Mouse (Mus musculus) right cerebral cortex, postnatal 4 days (tissue): ENCODE results near the gene Olfr536.
"Not testable (repeated sequence)": the region's sequence is repeated elsewhere in the genome, so short reads cannot be mapped to it uniquely, and the experiment has no call there.

Source experiments
- DNase-seq: peaks from one replicate; pipeline ENCODE4 v3.0.0-alpha.2; 2022

Gene Olfr536

DNA sequence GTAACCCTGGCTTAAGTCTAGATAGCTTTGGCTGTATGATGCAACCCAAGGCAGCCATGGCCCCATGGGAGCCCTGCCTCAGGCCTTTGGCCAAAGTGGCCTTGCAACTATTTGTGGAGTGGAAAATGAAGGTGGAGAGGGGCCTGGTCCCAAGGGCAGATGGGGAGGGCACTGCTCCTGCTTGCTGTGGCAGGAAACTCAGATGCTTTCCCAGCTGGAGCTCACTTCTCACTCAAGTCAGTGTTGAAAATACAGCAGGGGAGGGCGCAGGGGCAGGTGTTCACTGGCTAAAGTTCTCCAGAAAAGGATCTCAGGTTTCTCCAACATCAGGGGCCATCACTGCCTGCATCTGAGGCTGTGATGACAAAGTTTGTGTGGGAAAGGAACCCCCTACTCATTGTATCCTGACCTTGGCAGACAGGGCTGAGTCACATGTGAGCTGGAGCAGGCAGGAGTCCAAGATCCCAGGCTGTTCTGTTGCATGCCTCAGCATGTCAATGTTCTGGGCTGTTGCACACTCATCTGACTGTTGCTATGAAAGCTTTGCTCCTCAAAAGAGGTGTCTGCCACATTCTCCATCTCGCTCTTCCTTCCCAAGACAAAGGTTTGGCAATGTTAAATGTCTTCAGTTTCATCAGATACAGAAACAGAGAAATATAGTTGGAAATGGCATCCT lies at the start of gene Olfr536:
Gene Olfr536, minus strand, starts transcription at position 51 of the 676 bp plus-strand sequence.
- peak; percentile 2 for DNase-seq

DNA sequence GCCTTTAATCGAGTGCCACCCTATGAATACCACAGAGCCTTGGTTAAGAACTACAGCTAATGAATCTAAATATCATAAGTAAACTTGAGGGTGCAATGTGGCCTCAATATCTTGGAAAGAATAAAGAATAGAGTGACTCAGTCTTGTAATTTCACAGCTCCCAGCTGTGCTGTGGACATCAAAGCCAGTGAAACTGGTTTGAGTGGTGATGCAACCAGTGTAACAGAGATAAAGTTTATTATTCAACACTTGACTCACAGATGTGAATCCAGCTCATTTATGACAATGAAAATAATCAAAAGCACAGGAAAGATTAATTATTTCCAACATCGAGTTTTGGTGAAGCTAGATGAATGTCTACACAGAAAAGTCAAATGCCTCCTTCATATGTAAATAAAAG lies 32.5 kb upstream of the Olfr536 start:
- DNase-seq, result no peak

DNA sequence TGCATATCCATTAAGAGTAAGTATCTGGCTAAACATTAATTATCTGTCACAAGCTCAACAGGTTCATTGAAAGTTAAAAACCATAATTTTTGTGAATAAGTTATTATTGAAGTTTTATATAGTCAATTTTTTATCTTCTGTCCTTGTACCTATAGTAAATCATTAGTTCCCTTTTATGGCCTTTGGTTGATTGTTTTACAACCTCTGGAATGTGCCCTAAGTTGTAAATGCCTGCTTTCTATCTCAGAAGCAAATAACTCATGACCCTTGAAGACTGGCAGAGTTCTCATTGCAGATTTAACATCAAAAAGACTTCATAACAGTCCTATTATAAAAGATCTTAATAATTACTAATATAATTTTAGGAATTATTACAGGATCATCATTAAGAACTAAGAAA lies 12.5 kb downstream of the Olfr536 start:
- no peak for DNase-seq

DNA sequence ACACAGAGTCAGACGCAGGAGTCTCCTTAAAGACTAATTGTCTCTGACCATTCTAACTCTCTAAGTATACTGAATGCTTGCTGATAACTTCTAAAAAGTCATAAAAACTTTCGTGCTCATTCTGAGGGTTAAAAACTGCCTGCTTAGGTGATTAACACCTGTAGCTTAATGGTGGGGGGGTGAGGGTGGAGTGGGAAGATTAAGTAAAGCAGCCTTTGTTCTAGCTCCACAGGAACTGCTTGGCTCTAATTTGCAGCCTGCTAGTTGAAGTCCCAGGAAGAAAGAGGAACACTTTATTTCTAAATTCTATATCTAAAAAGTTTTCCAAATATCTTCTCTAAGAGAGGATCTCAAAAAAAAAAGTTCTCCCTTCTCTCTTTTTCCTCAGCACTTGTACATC lies 13.0 kb downstream of the Olfr536 start:
- no peak for DNase-seq

DNA sequence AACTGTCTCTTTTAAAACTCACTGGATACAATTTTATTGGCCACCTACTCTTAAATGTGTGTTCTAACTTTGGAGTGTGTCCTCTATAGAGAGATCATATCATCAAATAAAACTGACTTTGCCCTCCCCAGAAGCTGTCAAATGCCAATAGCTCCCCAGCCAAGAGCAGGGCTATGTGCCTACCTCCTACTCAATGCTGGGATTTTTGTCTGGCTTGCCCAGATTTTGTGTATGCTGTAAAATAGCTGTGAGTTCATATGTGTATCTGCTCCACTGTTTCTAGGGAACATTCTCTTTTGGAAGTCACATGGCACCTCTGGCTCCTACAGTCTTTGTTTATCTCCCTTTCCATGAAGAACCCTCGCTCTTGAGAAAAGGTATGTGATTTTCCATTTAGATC lies 18.2 kb downstream of the Olfr536 start:
- DNase-seq, result no peak

DNA sequence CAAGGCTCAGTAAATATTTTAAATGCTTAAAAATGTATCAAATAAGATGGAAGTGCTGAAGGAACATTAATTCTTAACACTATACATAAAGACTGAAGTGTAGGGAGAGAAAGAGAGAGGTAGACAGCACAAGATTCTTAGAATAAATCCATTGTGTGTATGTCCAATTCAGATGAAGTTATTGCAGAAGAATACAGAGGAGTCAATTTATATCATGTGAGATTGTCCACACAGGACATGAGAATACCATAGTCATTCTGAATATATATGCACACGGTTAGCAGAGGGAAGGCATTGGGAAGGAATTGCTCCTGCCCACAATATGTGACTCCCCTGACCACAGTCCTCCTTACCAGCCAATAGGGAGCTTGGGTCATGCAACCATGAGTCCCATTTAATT lies 23.3 kb downstream of the Olfr536 start, which contains the start of gene Olfr535:
Gene Olfr535, plus strand, starts transcription at position 301 of the 400 bp plus-strand sequence.
- no peak for DNase-seq

DNA sequence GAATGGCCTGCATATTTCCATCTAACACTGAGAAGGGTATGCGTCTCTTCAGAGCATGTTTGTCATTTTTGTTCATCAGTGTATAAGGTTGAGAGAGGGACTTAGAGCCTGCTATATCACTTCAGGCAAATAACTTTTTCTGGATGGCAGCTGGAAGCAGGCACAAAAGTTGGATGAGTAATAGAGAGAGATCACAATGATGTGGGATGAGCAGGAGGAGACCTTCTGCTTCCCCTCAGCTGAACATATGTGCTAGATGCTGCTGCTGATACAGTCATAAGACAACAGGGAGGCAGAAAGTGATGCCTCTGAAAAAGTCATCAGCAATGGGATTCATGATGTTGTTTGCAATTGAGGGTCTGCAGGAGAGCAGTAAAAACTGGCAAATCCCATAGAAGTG lies 28.5 kb downstream of the Olfr536 start:
- DNase-seq, result no peak

DNA sequence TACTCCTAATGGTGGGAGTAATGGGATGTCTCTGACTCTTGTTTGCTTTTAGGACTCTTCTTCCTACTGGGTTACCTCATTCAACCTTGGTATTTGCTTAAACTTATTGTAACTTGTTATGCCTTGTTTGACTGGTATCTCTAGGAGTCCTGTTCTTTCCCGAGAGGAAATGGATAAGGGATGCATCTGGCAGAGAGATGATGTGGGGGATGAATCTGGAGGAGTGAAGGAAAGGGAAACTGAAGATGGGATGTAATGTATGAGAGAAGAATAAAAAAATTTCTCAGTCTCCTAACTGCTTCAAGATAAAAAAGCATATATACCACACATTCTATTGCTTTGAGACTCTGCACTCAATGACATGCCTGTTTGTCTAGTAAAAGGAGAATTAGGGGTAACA lies 29.3 kb downstream of the Olfr536 start:
- DNase-seq, result no peak

DNA sequence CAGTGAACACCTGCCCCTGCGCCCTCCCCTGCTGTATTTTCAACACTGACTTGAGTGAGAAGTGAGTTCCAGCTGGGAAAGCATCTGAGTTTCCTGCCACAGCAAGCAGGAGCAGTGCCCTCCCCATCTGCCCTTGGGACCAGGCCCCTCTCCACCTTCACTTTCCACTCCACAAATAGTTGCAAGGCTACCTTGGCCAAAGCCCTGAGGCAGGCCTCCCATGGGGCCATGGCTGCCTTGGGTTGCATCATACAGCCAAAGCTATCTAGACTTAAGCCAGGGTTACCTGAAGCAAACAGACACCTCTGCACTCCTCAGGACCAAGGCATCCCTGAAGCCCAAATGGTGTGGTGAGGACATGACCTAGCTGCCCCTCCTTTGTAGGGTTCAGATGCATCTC lies 44.1 kb downstream of the Olfr536 start, which contains the start of gene Olfr533:
Gene Olfr533, plus strand, starts transcription at position 301 of the 400 bp plus-strand sequence.
- not testable (repeated sequence) for DNase-seq
